Mouse (Mus musculus): Measurements from ENCODE around the gene Spats2. TPM values are rescaled to one million over a fixed set of nuclear protein-coding genes. Genes with fewer than 3 reads are reported as not detected.

Gene Spats2
- total and polyA plus RNA-seq, 3 experiments: 7.6 to 15.6 (median 14.0) TPM

DNA sequence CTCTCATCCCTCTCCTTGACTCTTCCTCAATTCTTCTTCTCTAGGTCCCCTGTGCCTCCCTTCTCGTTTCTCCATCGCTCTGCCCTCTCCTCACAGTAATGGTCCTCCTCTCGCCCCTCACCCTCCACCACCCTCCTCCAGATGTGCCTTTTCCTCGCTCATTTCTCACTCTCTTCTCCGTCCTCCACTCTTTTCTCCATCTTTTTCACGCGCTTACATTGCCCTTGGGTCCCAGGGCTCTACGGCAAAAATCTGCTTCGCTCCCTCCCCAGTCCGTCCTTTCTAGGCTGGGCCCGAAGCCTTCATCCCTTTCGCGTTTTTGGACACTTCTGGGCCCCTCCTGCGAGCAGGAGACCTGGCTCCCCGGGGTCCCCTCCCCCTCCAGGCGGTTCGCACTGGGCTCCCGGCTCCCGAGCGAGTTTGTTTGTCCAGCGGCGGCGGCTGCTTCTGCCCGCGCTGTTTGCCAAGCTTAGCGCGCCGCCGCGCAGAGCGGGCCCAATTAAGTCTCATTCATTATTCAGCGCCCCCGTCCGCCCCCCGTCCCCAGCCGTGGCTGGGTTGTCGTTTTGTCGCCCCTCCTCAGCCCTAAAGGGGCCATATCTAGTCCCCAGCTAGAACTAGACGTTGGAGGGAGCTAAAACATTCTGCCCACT lies 27.8 kb upstream of the Spats2 start:
- DNase-seq: peak; percentile 43

DNA sequence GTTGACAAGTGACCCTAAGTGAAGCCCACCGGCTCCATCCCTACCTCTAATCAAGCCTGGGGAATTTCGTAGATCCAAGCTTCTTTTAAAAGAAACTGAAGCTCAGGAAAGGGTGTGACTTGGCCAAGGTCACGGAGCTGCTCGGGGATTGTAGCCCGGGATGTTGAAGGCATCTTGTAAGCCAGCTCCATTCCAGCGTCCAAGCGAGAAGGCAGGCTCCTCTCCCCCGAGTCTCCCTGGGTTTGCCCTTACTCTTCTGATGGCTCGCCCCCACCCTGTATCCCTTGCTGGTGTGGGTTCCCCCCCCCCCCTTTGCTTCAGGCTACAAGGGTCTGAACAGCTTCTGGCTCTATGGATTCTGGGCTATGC lies 27.2 kb upstream of the Spats2 start:
- DNase-seq: no peak

DNA sequence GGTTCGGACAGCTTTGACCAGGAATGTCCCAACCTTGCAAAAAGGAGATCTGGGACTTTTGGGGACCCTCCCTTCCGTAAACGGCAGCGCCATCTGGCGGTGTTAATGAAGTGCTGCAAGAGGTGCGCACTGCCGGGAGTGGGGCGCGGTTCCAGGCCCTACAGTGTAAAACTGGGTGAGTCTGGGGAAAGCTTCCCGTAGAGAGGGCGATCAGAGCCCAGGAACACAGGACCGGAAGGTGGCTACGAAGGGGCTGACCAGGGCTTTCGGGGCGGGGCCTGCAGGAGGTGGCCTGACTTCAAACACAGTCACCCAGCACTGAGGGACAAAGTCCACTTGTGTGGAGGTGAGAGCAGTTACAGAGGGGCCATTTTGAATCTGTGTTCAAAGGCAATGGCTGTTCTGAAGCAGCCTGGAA lies 26.6 kb upstream of the Spats2 start:
- peak; percentile 69 for DNase-seq

DNA sequence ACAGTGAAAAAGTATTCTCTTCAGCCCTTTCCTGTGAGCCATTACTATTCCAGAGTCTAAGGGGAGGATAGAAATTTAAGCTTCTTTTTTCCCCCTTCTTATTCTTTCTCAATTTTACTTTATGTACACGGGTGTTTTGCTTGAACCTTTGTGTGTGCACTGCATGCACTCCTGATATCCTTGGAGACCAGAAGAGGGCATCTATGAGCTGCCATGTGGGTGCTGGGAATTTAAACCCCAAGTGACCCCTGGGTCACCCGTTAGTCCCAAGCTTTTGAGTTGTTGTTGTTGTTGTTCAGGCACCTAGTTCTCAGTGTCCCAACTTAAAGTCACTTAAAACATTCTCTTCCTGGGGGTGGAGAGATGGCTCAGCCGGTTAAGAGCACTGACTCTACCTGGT lies 25.7 kb upstream of the Spats2 start:
- no peak for DNase-seq

DNA sequence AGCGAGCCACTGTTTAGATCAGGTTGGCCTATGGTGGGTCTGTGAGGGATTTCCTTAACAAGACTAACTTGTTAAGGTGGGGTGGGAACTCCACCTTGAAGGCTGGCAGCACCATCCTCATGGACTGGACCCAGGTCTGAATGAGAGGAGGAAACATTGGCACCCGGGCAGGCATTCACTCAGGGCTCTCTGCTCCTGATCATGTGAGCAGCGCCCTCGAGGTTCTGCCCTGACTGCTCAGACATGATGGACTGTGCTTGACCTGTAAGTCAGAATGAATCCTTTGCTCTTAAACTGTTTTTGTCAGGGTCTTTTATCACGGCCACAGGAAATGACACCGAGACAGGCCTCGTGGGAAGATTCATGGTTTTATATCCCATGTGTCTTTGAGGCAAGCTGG lies 20.5 kb upstream of the Spats2 start:
- no peak for DNase-seq

DNA sequence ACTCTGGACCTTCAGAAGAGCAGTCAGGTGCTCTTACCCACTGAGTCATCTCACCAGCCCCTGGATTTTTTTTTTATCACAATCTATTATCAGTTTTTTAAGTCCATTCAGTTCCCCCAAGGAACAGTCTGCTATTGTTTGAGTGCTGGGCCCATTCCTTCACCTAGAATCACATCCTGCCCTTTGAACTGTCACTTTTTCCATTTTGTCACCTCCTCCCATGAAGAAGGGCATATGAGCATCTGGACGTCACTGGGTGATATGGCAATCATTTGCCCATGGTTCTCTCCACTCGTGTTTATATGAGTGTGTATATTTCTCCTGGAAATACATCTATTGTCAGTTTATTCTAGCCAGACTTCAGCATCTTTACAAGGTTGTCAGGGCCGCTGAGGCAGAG lies 17.9 kb upstream of the Spats2 start:
- no peak for DNase-seq

DNA sequence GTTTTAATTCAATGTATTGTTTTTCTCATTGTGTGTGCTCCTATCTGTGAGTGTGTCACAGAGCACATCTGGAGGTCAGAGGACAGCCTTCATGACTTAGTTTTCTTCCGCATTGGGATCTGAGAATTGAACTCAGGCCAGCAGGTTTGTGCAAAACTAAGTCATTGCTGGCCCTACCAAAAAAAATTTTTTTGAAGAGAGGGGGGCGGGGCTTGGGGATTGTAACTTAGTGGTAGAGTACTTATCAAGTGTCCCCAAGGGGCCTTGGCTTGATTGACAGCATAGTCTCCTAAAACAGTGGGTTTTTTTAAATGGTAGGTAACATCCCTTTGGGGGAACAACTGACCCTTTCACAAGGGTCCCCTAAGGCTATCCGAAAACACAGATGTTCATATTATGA lies 14.6 kb upstream of the Spats2 start:
- no peak for DNase-seq

DNA sequence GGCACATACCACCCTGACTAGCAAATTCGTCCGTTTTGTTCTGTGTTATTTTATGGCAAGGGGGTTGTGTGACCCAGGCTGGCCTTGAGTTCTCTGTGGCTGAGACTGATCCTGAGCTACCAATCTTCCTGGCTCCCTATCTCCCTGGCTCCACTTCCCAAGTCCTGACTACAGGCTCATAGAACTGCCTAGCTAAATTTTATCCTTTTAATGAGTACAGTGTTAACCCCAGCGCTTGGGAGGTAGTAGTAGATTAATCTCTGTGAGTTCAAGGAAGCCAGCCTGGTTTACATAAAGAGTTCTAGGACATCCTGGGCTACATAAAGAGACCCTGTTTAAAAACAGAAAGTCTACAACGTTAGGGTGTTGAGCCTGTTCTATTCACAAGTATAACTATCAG lies 13.9 kb upstream of the Spats2 start:
- no peak for DNase-seq

DNA sequence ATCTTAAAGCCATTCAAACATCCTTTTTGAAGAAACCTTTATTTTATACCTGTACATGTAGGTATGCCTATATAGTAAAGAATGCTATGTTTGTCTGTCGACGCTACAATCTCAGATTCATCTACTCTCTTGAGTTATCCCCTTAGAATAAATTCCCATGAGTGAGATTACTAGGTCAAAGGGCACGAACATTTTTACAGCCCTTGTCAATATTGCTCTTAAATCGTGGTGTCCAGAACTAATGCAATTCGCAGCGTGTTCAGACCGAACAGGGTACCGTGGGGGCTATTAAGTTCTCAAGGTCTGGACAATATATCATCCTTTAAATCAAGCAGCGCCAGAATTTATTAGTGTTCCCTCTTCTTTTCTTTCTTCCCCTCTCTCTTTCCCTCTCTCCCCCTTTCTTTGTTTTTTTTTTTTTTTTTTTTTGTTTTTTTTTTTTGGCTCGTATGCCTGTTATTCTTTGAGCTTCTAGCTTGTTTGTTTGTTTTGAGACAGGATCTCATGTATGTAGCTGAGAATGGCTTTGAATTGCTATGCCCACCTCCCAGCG lies 12.8 kb upstream of the Spats2 start:
- DNase-seq: no peak

DNA sequence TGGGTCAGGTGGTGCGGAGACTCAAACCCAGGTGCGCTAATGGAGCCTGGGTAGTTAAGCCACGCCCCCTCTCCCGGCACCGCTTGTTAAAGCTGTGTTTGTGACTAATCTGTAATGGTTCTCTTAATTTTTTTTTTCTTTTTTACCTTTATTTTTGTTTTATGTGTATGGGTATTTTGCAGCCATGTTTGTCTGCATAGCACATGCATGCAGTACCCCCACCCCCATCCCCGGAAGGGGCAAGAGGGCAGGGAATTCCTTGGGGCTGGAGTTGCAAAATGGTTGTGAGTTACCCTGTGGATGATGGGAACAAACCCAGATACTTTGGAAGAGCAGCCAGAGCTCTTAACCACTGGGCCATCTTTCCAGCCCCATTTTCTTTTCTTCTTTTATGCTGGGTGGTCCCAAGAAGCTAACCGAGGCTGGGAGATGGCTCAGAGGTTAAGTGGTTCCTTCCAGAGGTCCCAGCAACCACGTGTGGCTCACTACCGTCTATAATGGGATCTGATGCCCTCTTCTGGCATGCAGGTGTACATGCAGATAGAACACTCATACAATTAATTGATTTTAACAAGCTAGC lies 12.2 kb upstream of the Spats2 start:
- peak; percentile 25 for DNase-seq

DNA sequence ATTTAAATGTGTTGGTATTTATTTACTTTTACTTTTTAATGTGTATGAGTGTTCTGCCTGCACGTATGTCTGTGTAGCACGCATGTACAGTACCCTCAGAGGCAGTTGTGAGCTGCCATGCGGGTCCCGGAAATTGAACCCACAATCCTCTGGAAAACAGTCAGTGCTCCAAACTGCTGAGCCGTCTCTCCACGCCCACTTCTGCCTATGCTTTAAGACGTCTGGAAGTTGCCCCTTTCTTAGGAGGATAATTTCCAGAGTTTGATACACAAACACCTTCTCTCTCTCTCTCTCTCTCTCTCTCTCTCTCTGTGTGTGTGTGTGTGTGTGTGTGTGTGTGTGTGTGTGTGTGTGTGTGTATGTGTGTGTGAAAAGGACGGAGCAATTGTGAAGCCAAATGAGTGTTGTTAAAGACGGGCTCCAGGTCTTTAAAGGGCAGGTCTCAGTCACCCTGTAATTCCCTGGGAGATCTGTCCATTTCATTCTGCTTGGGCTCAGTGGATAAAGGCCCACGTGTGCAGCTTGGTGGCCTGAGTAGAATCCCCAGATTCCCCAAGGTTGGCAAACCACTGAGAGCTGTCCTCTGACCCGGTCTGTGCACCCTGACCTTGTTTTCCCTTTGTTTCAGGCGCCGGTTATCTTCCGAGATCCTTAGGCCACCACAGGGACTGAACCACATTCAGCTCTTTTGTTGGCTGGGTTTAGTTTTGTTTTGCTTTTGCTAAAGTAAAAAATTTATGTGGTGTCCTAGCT lies 11.2 kb upstream of the Spats2 start:
- no peak for DNase-seq

DNA sequence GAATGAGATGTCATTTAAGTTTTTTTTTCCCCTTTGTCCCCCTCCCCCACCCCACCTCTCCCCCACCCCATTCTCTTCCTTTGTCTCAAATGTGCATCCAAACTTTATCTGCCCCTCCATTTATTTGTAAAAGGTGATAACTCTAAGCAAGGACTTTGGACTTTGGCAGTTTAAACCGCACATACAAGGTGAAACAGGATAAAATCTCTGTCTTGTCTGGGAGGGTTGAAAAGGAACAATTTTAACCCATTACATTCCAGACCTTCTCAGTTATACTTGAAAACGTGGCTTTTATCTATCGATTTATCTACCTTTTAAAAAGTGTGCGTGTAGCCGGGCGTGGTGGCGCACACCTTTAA lies 10.7 kb upstream of the Spats2 start:
- DNase-seq: no peak

DNA sequence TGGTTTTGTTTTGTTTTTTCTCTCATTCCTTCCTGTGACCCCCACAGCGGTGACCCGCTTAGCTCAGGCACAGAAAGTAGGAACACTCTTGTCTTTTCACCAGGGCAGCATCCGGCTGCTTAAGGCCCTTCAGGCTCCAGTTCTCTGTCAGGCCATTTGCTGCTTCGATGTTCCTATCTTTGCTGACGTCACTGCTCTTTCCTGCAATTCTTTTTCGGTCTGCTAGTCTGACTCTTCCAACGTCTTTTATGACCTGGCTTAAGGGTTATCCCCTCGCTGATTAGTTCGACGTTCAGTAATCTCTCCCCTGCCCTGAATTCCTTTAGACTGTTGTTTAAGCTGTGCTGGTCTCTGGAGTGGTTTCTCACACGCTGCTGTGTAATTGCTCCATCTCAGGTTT lies 9.2 kb upstream of the Spats2 start:
- DNase-seq: peak; percentile 6

DNA sequence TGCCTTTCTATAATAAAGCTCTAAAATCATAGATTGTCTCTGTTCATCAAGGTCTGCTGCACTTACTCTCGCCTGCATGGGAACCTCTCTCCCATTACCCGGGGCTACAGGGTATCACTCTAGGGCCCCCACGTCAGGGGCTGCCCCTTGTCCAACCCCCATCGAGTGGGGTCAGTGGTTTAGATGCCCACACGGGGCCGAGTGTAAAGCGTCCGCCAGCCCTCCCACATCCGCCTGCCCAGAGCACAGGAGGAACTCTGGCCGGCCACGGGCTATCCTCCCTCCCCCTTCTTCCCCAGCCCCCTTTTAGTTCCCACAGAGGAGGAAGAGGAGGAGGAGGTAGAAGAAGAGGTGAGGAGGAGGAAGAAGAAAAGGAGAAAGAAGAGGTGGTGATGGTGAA lies 4.9 kb upstream of the Spats2 start:
- no peak for DNase-seq

DNA sequence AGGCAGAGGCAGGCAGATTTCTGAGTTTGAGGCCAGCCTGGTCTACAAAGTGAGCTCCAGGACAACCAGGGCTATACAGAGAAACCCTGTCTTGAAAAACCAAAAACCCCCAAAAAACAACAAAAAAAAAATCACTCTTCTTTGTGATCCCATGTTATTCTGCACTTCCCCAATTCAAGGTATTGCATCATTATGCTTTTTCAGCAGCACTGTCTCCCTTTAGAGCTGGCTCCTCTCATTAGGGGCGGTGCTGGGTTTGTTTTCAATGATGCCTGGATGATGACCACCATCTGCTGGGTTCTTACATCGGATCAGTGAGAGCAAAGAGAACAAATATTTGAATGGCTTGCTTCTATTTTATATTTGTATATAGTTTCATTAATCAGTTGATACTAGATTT lies 3.1 kb upstream of the Spats2 start:
- no peak for DNase-seq

DNA sequence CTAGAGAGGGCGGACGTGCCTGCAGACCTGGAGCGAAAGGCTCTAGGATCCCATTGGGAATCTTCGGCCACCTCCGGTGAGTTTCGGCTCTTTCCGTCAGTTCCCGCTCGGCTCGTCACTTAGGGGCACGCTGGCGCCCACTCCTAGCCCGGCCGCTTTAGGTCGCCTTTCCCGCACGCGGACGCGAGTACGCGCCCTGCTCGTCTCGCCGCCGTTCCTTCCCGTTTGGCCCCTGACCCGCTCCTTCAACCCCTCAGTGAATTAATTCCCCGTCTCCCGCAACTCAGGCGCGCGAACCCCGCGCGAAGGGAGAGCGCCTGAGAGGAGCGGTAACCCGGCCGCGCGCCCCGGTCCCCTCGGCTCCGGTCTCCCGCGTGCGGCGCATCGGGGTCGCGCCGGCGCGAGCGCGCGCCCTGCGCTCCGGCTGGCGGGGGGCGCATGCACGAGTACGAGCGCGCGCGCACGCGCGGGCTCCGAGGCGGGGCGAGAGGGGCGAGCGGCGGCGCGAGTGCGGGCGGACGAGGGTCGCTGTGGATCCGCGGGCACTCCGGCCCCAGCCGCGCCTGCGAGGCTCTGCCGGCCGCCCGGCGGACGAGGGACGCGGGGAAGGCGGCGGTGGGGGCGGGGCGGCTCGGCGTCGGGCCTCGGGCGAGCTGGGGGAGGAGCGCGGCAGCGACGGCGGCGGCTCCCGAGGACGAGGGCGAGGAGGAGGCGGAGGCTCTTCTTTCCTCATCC lies 532 bp downstream of the Spats2 start:
- peak; percentile 93 for DNase-seq

DNA sequence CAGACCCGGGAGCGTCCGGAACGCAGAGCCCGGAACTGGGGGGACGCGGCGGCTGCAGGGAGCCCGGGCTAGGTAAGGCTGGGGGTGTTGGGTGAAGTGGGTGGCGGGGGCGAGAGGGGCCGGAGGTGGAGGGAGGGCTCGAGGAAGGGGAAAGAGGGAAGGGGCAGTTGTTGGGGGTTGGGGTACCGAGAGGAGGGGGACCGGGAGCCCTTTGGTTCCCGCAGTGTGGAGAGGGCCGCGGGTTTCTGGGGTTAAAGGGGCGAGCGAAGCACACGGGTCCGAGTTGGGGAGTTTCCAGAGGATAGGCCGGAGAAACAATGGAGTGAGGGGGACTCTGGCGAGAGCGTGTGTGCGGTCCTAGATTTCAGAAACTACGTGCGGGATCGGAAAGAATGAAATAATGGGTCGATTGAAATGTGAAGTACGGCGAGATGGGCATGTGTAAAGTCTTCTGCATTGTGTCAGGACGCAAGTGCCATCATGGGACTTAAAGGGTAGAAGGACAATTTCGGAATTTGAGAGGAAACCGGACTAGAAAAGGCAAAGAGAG lies 1.2 kb downstream of the Spats2 start:
- no peak for DNase-seq

DNA sequence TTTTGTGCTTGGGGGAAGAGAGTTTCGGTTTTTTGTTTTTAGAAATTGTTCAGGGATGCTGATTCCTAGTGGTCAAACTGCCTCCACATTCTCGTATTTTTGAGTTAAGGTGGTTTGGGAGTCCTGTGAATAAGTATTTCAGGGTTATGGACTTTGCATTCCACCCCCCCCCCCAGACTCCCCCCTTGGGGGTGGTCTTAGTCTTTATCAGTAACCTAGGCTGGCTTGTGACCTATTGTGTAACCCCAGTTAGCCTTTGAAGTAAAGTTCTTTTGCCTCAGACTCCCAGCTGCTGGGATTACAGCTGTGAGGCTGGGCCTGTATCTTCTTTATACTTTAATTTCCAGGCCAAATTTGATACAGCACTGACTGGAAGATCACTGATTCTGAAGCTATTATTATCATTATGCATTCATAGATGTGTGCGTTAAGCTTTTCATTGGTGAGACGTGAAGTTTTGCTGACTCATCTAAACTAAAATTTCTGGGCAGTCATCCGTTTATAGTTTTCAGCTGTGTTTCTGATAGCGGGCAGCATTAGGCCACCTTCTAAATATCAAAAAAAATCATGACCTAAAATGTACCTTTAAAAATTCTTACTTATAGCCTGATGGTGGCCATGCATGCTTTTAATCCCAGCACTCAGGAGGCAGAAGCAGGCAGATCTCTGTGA lies 2.3 kb downstream of the Spats2 start:
- DNase-seq: no peak

DNA sequence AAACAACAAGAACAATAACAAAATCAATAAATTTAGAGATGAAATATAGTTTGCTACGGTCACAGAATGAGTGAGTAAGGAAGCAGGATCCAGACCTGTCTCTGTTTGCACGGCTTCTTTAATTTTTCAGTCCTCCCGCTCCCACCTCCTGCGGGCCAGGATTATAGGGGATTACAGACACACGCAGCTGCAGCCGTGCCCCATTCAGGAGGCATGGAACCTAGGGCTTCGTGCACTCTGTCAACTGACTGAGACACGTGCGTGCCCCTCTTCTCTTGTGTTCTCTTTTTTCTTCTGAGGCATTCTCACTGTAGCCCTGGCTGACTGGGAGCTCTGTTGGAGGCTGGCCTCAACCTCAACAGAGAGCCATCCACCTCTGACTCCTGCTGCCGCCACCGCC lies 3.7 kb downstream of the Spats2 start:
- DNase-seq: no peak

DNA sequence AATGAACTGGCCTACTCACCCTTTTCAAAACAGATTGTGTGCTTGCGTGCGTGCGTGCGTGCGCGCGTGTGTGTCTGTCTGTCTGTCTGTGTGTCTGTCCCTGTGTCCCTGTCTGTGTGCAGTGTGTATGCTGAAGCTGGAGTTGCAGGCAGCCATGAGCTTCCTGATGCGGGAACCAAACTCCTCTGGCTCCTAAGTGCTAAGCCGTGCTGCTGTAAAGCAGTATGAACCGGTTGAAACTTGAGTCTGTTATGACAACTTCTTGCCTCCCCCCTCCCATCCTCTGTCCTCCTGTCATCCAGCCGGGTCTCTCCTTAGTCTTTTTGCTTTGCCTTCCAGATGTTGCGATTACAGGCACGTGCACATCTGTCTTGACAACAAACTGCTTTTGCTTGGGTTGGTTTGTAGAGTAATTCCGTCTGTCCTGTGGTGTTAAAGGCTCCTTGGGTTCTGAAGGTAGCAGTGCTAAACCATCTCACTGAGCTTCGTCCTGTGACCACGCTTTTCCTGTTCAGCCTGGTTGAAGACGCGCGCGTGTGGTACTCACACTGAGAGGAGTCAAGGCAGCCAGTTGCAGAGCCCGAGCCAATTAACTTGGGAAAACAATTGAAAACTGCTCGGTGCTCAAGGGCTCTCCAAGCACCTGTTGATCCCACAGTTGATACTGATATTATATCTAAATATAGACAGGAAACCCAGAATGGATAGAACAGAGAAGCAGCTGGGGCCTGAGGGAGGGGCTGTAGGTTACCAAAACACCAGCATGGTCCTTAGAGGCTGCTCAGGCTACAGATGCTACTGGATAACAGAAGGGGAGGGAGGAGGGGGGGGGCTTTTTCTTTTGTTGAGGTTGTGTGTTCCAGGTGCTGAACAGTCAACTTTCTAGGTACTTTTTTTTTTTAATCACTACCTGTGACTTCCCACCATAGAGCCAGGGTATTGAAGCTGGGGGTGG lies 4.5 kb downstream of the Spats2 start:
- no peak for DNase-seq

DNA sequence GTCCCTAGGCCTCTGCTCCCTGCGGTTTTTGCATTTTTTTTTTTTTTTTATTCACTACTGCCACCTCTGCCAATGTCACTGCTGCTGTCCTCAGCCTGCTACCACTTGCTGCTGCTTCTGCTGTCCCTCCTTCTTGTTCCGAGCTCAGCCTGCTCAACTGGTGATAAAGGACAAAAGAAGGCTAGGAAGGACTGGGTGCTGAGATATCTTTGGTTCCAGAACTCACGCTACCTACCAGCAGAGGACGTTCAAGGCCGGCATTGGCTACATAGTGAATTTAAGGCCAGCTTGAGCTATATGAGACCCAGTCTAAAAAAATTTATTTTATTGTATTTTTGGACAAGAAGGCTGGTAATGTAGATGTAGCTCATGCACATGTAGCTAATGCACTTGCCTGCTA lies 12.7 kb downstream of the Spats2 start:
- no peak for DNase-seq
